Mouse (Mus musculus) cerebellum, adult 2 months (tissue): ENCODE results near the gene Gdpd3.

ENCODE experiments used
- CTCF ChIP-seq: fragments of 200-500 bp; IDR thresholded peaks from 2 replicates; pipeline ENCODE4 v1.5.1; 2011; ENCODE audit warnings: low read depth, mild to moderate bottlenecking, control low read depth, low read length, moderate library complexity, borderline replicate concordance; ENCODE audit not compliant: insufficient read depth
- POLR2A ChIP-seq: fragments of 200-500 bp; IDR thresholded peaks from 2 replicates; pipeline ENCODE4 v1.6.1; 2011; ENCODE audit warnings: low read length, control low read depth, borderline replicate concordance; ENCODE audit not compliant: insufficient read depth

GRCm38 (mm10) chr7:126717566-126717965 lies 48.6 kb upstream of the Gdpd3 start:
- TF ChIP-seq CTCF: no peak
- no peak for TF ChIP-seq POLR2A
